Mouse (Mus musculus) 3134 (cell line): Measurements from ENCODE around the gene Tent4b.

Experiments used
- DNase-seq: peaks from one replicate; pipeline ENCODE4 v3.0.0-alpha.2; 2011; ENCODE audit warnings: low spot score; ENCODE audit not compliant: insufficient read length; ENCODE audit errors: extremely low read depth

The Tent4b gene

GRCm38 (mm10) chr8:88227851-88228250, 28.8 kb downstream of the Tent4b start:
- DNase-seq: no peak

- DNase-seq: no peak
These were observed 29.3 kb downstream of the Tent4b start for GRCm38 (mm10) chr8:88228286-88228685.

- no peak for DNase-seq
These were observed 29.8 kb downstream of the Tent4b start for GRCm38 (mm10) chr8:88228800-88229199.

DNA sequence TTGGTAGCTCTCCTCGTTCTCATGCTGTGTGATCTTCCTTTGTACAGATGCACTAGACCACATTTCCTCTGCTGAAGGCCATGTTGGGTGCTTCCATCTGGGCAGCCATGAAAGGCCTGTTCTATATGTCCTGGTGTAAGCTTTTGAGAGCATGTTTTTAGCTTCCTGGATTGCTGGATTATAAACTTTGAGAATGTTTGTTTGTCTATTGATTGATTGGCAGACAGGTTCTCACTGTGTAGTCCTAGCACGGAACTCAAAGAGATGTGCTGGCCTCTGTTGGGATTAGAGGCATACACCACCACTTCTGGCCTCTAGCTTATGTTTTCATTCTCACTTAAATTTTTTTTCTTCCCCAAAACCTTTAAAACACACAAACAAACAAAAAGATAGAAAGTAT, 37.7 kb downstream of the Tent4b start:
- no peak for DNase-seq

DNA sequence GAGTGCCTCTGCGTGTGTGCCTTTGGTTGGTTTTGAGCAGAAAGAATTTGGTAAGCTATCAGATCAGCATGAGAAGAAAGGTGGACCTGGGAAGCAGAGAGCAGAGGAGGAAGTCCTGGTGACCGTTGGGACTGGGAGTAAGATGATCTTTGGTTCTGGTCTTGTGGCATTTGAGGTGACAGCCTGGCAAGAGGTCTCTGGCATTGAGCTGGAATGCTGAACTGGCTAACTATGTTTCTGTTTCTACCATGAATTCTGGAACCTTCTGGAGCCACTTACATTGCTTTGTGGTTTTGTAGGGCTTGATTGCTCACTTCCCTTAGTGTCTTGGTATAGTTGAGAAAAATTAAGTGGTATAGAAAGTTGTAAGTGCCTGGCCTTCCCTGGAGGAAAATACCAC, 38.6 kb downstream of the Tent4b start:
- no peak for DNase-seq

- DNase-seq: no peak
These were observed 40.3 kb downstream of the Tent4b start for GRCm38 (mm10) chr8:88239277-88239676.

- DNase-seq: no peak
These were observed 42.9 kb downstream of the Tent4b start for GRCm38 (mm10) chr8:88241871-88242270.

- DNase-seq: no peak
These were observed 45.3 kb downstream of the Tent4b start for GRCm38 (mm10) chr8:88244298-88244697.

GRCm38 (mm10) chr8:88252791-88253190, 53.8 kb downstream of the Tent4b start:
- DNase-seq: no peak

DNA sequence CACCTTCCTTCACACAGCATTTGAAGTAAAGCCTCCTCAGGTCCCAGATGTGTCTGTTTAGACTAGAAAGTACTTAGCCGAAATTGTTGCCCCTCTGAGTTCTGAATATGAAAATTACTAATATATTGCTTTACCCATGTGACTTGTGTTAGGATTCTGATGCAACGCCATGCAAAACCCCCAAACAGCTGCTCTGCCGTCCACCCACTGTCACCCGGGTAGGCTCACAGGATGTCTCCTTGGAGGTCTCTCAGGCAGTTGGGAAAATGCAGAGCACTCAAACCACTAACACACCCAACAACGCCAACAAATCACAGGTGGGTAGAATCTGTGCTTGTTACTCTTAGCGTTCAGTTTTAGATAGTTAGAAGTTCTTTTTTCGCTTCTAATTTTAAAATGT, 55.9 kb downstream of the Tent4b start:
- no peak for DNase-seq

- DNase-seq: no peak
These were observed 59.0 kb downstream of the Tent4b start for GRCm38 (mm10) chr8:88258024-88258423.

DNA sequence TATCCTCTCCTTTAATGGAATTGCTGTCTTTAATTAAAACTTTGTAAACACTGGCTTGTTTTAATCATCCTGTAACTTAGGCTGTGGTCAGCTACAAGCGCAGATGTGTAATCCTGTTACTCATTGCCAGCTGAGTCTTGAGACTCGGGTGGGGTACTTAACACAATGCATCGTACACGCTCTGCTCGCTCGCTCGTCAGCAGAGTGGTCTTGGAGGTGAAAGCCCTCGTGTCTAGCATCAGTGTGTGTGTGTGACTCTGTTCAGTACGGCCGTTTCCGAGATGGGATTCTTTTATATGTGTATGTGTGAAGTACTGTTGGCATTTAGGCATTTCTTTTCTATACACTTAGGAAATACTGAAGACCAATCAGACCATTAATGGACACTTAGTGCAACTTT, 59.5 kb downstream of the Tent4b start:
- no peak for DNase-seq

DNA sequence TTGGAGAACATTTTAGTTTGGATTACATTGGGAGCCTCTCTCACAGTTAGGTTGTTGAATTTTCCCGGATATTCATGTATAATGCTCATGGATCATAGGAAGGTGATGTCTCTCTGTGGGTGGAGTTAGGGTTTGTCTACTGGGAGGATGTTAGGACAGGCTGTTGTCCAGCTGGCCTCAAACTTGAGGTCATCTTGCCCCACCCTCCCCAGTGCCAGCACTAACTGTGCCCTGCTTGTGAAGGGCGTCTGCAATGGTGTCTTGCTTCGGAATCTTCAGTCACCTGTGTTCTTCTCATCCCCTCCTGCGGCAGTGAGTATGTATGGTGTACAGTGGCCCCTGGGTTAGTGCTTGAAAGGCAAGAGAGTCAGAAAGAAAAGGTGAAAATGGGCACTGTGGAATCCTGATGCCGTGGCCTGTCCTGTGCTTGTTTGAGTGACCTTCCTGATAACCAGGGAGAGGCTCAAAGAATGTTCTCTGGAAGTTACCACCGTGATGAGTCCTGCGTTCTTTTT, 61.5 kb downstream of the Tent4b start:
- DNase-seq: no peak

GRCm38 (mm10) chr8:88262831-88263635, 64.0 kb downstream of the Tent4b start:
- DNase-seq: no peak

DNA sequence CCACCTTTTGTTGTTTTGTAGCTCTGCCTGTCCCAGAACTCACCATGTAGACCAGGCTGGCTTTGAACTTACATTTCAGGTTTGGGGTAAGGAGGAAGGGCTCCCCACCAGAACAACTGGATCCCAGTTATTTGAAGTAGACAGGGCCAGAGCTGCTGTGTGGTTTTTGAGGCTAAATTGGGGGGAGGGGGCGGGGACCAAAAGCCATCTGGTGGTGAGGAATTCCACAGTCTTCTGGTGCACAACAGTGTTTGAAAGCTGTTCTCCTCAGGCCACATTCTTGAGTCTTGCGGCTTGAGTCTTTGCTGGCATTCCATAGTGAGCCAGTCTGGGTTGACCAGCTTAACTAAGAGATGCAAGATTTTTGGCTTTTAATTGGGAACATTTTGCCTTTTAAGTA, 66.5 kb downstream of the Tent4b start:
- peak; percentile 72 for DNase-seq

- DNase-seq: peak; percentile 46
These were observed 67.3 kb downstream of the Tent4b start for GRCm38 (mm10) chr8:88266170-88266800.

DNA sequence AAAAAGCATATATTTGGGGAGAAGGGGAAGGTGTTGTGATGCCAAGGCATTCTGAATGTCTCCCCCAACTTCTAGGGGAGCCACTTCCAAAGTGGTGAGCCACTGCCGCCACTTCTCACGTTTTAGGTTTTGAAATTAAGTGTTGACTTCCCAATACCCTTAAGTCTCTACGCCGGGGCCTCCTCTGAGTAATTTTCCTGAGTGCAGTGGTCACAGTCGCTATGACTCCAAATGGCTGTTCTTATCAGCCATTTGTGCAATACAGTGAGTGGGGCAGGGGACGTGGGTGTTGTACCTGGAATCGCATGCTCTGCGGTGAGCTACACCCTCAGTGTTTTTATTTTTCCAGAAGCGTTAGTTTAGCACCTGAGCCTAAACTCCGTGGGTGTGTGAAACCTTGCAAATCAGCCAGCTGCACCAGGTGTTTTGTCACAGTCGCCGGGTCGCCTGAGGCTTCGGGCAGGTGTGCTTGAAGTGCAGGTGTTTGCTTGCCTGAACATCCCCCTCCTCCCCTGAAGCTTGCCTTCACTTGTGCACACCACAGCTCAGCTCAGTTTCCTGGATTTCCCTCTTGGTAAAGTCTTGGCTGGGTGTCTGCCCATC, 67.9 kb downstream of the Tent4b start:
- no peak for DNase-seq

GRCm38 (mm10) chr8:88269107-88269875, 70.3 kb downstream of the Tent4b start:
- DNase-seq: no peak

- no peak for DNase-seq
These were observed 71.1 kb downstream of the Tent4b start for GRCm38 (mm10) chr8:88270086-88270485.

DNA sequence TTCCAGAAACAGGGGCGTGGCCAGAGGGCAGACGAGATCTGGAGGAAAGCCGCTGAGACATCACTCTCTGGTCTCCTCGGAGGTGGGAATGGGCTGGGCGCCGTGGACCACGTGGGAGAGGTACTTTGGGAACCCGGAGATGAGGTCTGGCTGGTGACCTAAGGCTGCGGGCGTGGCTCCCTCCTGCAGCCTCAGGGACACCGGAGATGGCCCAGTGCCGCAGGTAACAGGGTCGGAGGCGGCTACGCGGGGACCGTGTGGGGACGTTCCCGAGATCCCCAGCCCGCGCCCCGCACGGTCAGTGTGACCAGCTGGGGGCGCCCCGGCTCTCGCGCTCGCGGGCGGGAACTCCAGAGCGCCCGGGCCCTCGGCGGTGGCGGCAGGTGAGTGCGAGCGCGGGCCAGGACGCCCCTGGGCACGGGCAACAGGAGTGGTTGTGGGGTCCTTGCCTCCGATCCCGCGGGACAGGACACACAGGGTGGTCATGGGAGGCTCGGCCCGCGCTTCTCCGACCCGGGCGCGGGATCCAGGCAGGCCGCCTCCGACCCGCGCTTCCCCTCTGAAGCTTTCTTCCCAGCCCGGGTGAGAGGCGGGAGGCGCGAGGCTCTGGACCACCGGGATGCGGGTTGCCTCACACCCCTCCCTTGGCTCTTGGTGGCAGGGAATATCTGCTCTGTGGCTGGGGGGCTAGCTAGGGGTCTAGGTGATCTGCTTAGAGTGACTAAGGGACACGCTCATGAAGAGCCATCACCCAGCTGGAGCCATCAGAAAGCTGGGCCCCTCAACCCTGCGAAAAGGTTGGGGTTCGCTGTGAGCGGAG, 73.4 kb downstream of the Tent4b start, which contains the start of gene Adcy7:
Gene Adcy7, plus strand, starts transcription at position 173 of the 820 bp plus-strand sequence.
- peak; percentile 79 for DNase-seq
